In genomic region chr3:107462160-107462559, GRCm38 (mm10) we compare ENCODE assay signal across 8 mouse cellular contexts. TPM values are rescaled to one million over a fixed set of nuclear protein-coding genes. Genes with fewer than 3 reads are reported as not detected.
DNase-seq lines count a peak whose midpoint lies in the region; ATAC-seq and TF ChIP-seq lines count a peak whose summit lies in the region.

No protein-coding gene starts in this region.

- H3K36me3 ChIP-seq in neural tube, embryonic 15.5 days = no peaks in the 10 kb centered on the region
- no peaks in the 10 kb centered on the region for H3K36me3 ChIP-seq in forebrain, embryonic 14.5 days (ENCODE audit: control insufficient read depth, insufficient read depth, low read length)
- no peaks in the 10 kb centered on the region for H3K36me3 ChIP-seq in limb, embryonic 11.5 days (ENCODE audit: control insufficient read depth, insufficient read depth, low read length)

- ATAC-seq in neural tube, embryonic 15.5 days (ENCODE audit: low FRiP score) = no peak
- ATAC-seq in forebrain, embryonic 14.5 days = peak; percentile 44; the same call in 1 of the 2 replicates
- no peak for ATAC-seq in limb, embryonic 11.5 days (ENCODE audit: insufficient number of reproducible peaks, low FRiP score, low TSS enrichment, low read depth)

- no peak for TF ChIP-seq POLR2A in brain, embryonic 14.5 days (IDR thresholded peaks at IDR 0.05; ENCODE audit: borderline replicate concordance, extremely low read depth, insufficient read depth, insufficient read length, poor library complexity, severe bottlenecking)

- H3K27me3 ChIP-seq in neural tube, embryonic 15.5 days (replicated peaks) = peaks cover 60% of the 10 kb centered on the region
- H3K27me3 ChIP-seq in forebrain, embryonic 14.5 days (replicated peaks; ENCODE audit: control insufficient read depth, insufficient read depth, low read length) = peaks cover 48% of the 10 kb centered on the region
- peaks cover 51% of the 10 kb centered on the region for H3K27me3 ChIP-seq in limb, embryonic 11.5 days (ENCODE audit: control insufficient read depth, insufficient read depth, low read length)

- WGBS in neural tube, embryonic 15.5 days = 15% methylated on average over 5 of the region's 5 CpGs
- WGBS in forebrain, embryonic 14.5 days = 14% methylated on average over 5 of the region's 5 CpGs
- WGBS in limb, embryonic 11.5 days = 15% methylated on average over 5 of the region's 5 CpGs

- no peak overlapping the region for H3K9ac ChIP-seq in neural tube, embryonic 15.5 days (replicated peaks)
- no peak overlapping the region for H3K9ac ChIP-seq in forebrain, embryonic 14.5 days (ENCODE audit: low read length)
- H3K9ac ChIP-seq in limb, embryonic 11.5 days (ENCODE audit: low read length) = no peak overlapping the region

- DNase-seq in neural tube, embryonic 10.5 days (ENCODE audit: extremely low spot score, low spot score) = peak; percentile 85
- DNase-seq in brain, embryonic 14.5 days (ENCODE audit: low read depth) = peak; percentile 89
- peak; percentile 87 for DNase-seq in forebrain, embryonic 14.5 days (ENCODE audit: low spot score)
- DNase-seq in hindlimb bud, embryonic 11.5 days (ENCODE audit: extremely low spot score, low read depth, low spot score) = peak; percentile 50
- peak; percentile 93 for DNase-seq in limb, embryonic 11.5 days (ENCODE audit: low spot score)
- DNase-seq in retina, embryonic 14.5 days (ENCODE audit: low spot score) = peak; percentile 84
- DNase-seq in urinary bladder, postnatal 25 days (ENCODE audit: low spot score) = peak; percentile 72

- no peak overlapping the region for H3K27ac ChIP-seq in neural tube, embryonic 15.5 days (replicated peaks)
- H3K27ac ChIP-seq in forebrain, embryonic 14.5 days (ENCODE audit: low read depth, low read length) = no peak overlapping the region
- no peak overlapping the region for H3K27ac ChIP-seq in limb, embryonic 11.5 days (replicated peaks; ENCODE audit: low read depth, low read length)

- H3K4me2 ChIP-seq in neural tube, embryonic 15.5 days = no peak overlapping the region
- H3K4me2 ChIP-seq in forebrain, embryonic 14.5 days (ENCODE audit: low read length) = no peak overlapping the region
- no peak overlapping the region for H3K4me2 ChIP-seq in limb, embryonic 11.5 days (ENCODE audit: low read depth, severe bottlenecking)

- no peak overlapping the region for H3K4me3 ChIP-seq in neural tube, embryonic 15.5 days (replicated peaks)
- H3K4me3 ChIP-seq in forebrain, embryonic 14.5 days (ENCODE audit: low read depth, low read length) = no peak overlapping the region
- H3K4me3 ChIP-seq in limb, embryonic 11.5 days (ENCODE audit: low read depth, low read length) = no peak overlapping the region

- peaks cover 33% of the 10 kb centered on the region for H3K4me1 ChIP-seq in neural tube, embryonic 15.5 days
- peaks cover 13% of the 10 kb centered on the region for H3K4me1 ChIP-seq in forebrain, embryonic 14.5 days (ENCODE audit: control insufficient read depth, insufficient read depth, low read length)
- peaks cover 19% of the 10 kb centered on the region for H3K4me1 ChIP-seq in limb, embryonic 11.5 days (ENCODE audit: control insufficient read depth, insufficient read depth, low read length)

- TF ChIP-seq CTCF in brain, embryonic 14.5 days (IDR thresholded peaks at IDR 0.05; ENCODE audit: borderline replicate concordance, extremely low read depth, insufficient read depth, insufficient read length) = peak; percentile 95

- no peaks in the 10 kb centered on the region for H3K9me3 ChIP-seq in neural tube, embryonic 15.5 days (replicated peaks)
- no peaks in the 10 kb centered on the region for H3K9me3 ChIP-seq in forebrain, embryonic 14.5 days (replicated peaks; ENCODE audit: control insufficient read depth, low read length)
- H3K9me3 ChIP-seq in limb, embryonic 11.5 days (ENCODE audit: control insufficient read depth, low read length) = no peaks in the 10 kb centered on the region

RNA-seq across cellular contexts. Expression of gene Kcnc4, which starts 2.8 kb away (rescaled TPM):
- polyA plus RNA-seq in neural tube, embryonic 15.5 days (2015; fragmentation: Nextera tagmentation; extraction: Ambion mirVana) = 9.1 TPM in 2 replicates
- polyA plus RNA-seq in brain, embryonic 14.5 days (2012; rRNA removed) = 8.9 and 13.3 TPM in 2 replicates
- 1.4 and 1.8 TPM in 2 replicates for polyA plus RNA-seq in forebrain, embryonic 14.5 days (2014; fragmentation: Nextera tagmentation; extraction: Ambion mirVana)
- 0.04 and 0.07 TPM in 2 replicates for polyA plus RNA-seq in limb, embryonic 11.5 days (2014; fragmentation: Nextera tagmentation; extraction: Ambion mirVana)

RNA-seq across cellular contexts. Expression of gene Slc6a17, which starts 55.7 kb away (rescaled TPM):
- 13.9 and 16.9 TPM in 2 replicates for polyA plus RNA-seq in neural tube, embryonic 15.5 days (2015; fragmentation: Nextera tagmentation; extraction: Ambion mirVana)
- polyA plus RNA-seq in brain, embryonic 14.5 days (2012; rRNA removed) = 37.6 and 40.2 TPM in 2 replicates
- 12.8 and 15.4 TPM in 2 replicates for polyA plus RNA-seq in forebrain, embryonic 14.5 days (2014; fragmentation: Nextera tagmentation; extraction: Ambion mirVana)
- polyA plus RNA-seq in limb, embryonic 11.5 days (2014; fragmentation: Nextera tagmentation; extraction: Ambion mirVana) = 3.1 and 4.3 TPM in 2 replicates
